Mouse (Mus musculus) testis, adult 2 months (tissue): ENCODE measurements around the gene 0610009B22Rik. TPM values are rescaled to one million over a fixed set of nuclear protein-coding genes. Genes with fewer than 3 reads are reported as not detected.
A peak's percentile ranks its signal among the peaks of the same experiment; 100 is the strongest.

Source experiments
- H3K27ac ChIP-seq: fragments of 200-500 bp; 2 replicates; pipeline ENCODE4 v1.5.1; 2012; ENCODE audit warnings: low read depth, low read length; ENCODE audit not compliant: control insufficient read depth, insufficient read depth
- H3K27me3 ChIP-seq: fragments of 200-500 bp; 2 replicates; pipeline ENCODE4 v1.6.1; 2012; ENCODE audit warnings: mild to moderate bottlenecking, low read length, moderate library complexity; ENCODE audit not compliant: control insufficient read depth, insufficient read depth
- H3K36me3 ChIP-seq: fragments of 200-500 bp; 2 replicates; pipeline ENCODE4 v1.6.1; 2012; ENCODE audit warnings: mild to moderate bottlenecking, low read length; ENCODE audit not compliant: control insufficient read depth, insufficient read depth
- H3K4me1 ChIP-seq: fragments of 200-500 bp; 2 replicates; pipeline ENCODE4 v1.6.1; 2012; ENCODE audit warnings: low read length; ENCODE audit not compliant: control insufficient read depth, insufficient read depth
- H3K4me3 ChIP-seq: fragments of 200-500 bp; 2 replicates; pipeline ENCODE4 v1.5.1; 2012; ENCODE audit warnings: low read depth, mild to moderate bottlenecking, low read length, moderate library complexity, mixed read lengths; ENCODE audit not compliant: control insufficient read depth
- CTCF ChIP-seq: fragments of 200-500 bp; IDR thresholded peaks from 2 replicates; pipeline ENCODE4 v1.5.1; 2012; ENCODE audit warnings: low read depth, mild to moderate bottlenecking, inconsistent platforms, low read length, moderate library complexity; ENCODE audit not compliant: control insufficient read depth, insufficient read depth, insufficient replicate concordance
- POLR2A ChIP-seq: fragments of 200-500 bp; IDR thresholded peaks from 2 replicates; pipeline ENCODE4 v1.6.1; 2012; ENCODE audit warnings: low read depth, mild to moderate bottlenecking, inconsistent platforms, low read length, moderate library complexity; ENCODE audit not compliant: control insufficient read depth
- polyA plus RNA-seq: library from polyadenylated mRNA; depleted of rRNA; stranded (reverse); fragments of >200 nt; gene quantifications from 2 replicates; pipeline ENCODE4 v1.2.3, GENCODE M21; 2012

The 0610009B22Rik gene
- polyA plus RNA-seq, 1 experiment = 43.3 TPM

GRCm38 (mm10) chr11:51658291-51658690 lies 30.4 kb downstream of the 0610009B22Rik start:
- TF ChIP-seq POLR2A (no peak), CTCF (no peak)
- Histone ChIP-seq H3K27ac (no peak overlapping the region), H3K4me3 (no peak overlapping the region), H3K4me1 (no peaks in the 10 kb centered on the region), H3K27me3 (no peaks in the 10 kb centered on the region), H3K36me3 (no peaks in the 10 kb centered on the region)

GRCm38 (mm10) chr11:51656798-51657521 lies 31.7 kb downstream of the 0610009B22Rik start:
- Histone ChIP-seq H3K4me3 (no peak overlapping the region), H3K27me3 (no peaks in the 10 kb centered on the region), H3K27ac (no peak overlapping the region), H3K4me1 (no peaks in the 10 kb centered on the region), H3K36me3 (no peaks in the 10 kb centered on the region)
- TF ChIP-seq CTCF = no peak
- no peak for TF ChIP-seq POLR2A

- TF ChIP-seq CTCF (no peak), POLR2A (no peak)
- no peaks in the 10 kb centered on the region for H3K27me3 ChIP-seq
- no peaks in the 10 kb centered on the region for H3K36me3 ChIP-seq
- H3K4me3 ChIP-seq = no peak overlapping the region
- peaks cover 13% of the 10 kb centered on the region for H3K4me1 ChIP-seq
- H3K27ac ChIP-seq = no peak overlapping the region
Measured at GRCm38 (mm10) chr11:51654891-51655290, 33.8 kb downstream of the 0610009B22Rik start.

GRCm38 (mm10) chr11:51653736-51654135 lies 34.9 kb downstream of the 0610009B22Rik start:
- no peak for TF ChIP-seq CTCF
- no peak for TF ChIP-seq POLR2A
- Histone ChIP-seq H3K4me3 (no peak overlapping the region), H3K27ac (no peak overlapping the region), H3K4me1 (peaks cover 22% of the 10 kb centered on the region), H3K27me3 (no peaks in the 10 kb centered on the region), H3K36me3 (no peaks in the 10 kb centered on the region)

GRCm38 (mm10) chr11:51652889-51653418 lies 35.7 kb downstream of the 0610009B22Rik start:
- no peaks in the 10 kb centered on the region for H3K27me3 ChIP-seq
- TF ChIP-seq CTCF (no peak), POLR2A (no peak)

GRCm38 (mm10) chr11:51650691-51651515 lies 37.8 kb downstream of the 0610009B22Rik start, which contains the start of the genes N4bp3 and D930048N14Rik:
N4bp3 (minus strand) TSS chr11:51650842.
D930048N14Rik (plus strand) TSS chr11:51650954.
- Histone ChIP-seq H3K4me3 (peak within 1 kb of the TSS; percentile 89), H3K27ac (peak within 1 kb of the TSS; percentile 46), H3K4me1 (peaks cover 32% of the 10 kb centered on the region), H3K36me3 (no peaks in the 10 kb centered on the region), H3K27me3 (no peaks in the 10 kb centered on the region)
- TF ChIP-seq CTCF (no peak), POLR2A (no peak)

More at GRCm38 (mm10) chr11:51652889-51653418, 35.7 kb downstream of the 0610009B22Rik start:
- H3K4me3 ChIP-seq = no peak overlapping the region
- H3K4me1 ChIP-seq = peaks cover 28% of the 10 kb centered on the region
- H3K36me3 ChIP-seq = no peaks in the 10 kb centered on the region
- H3K27ac ChIP-seq = no peak overlapping the region

GRCm38 (mm10) chr11:51650261-51650660 lies 38.4 kb downstream of the 0610009B22Rik start:
- H3K4me3 ChIP-seq = peak overlapping the region; percentile 89
- H3K27ac ChIP-seq = peak overlapping the region; percentile 46
- TF ChIP-seq CTCF (no peak), POLR2A (no peak)
- peaks cover 32% of the 10 kb centered on the region for H3K4me1 ChIP-seq
- H3K27me3 ChIP-seq = no peaks in the 10 kb centered on the region
- no peaks in the 10 kb centered on the region for H3K36me3 ChIP-seq
